ENCODE assay signal across 26 mouse cellular contexts in the genomic region with DNA sequence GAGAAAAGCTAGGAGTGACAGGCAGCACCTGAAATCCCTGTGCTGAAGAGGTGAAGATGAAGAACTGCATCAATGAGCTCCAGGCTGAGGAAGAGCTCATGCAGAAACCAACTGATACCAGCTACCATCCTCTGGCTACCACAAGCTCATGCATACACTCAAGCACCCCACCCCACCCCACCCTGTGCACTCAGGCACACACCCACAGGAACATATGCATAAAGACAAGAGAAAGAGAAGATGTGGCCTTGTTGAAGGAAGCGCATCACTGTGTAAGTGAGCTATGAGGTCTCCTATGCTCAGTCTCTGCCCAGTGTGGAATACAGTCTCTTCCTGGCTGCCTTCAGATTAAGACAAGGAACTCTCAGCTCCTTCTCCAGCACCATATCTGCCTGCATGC. TPM values are rescaled to one million over a fixed set of nuclear protein-coding genes. Genes with fewer than 3 reads are reported as not detected.
DNase-seq lines count a peak whose midpoint lies in the region; TF ChIP-seq lines count a peak whose summit lies in the region.
"Had no signal": no experiment of that assay in that cellular context is flagged by ENCODE, and none has a peak within 500 bp of the region (broad histone marks: within the 10 kb centered on the region; RNA-seq: fewer than 3 reads in every experiment).

No protein-coding gene starts in this region.

- intact Hi-C loops in heart, postnatal 25 days (cut with DNase I), result no loop called here

- H3K27ac ChIP-seq in ES-Bruce4 (ENCODE audit: insufficient read depth, low read length), result peak overlapping the region; percentile 77
- H3K27ac ChIP-seq: embryonic facial prominence, embryonic 13.5 days; embryonic facial prominence, embryonic 15.5 days; forebrain, embryonic 10.5 days; forebrain, embryonic 12.5 days had no signal

- H3K4me3 ChIP-seq in ES-Bruce4 (ENCODE audit: low read depth, low read length), result no peak overlapping the region
- H3K4me3 ChIP-seq: embryonic facial prominence, embryonic 13.5 days; embryonic facial prominence, embryonic 15.5 days; erythroblast, embryonic 14.5 days; forebrain, embryonic 10.5 days; forebrain, embryonic 12.5 days had no signal

- TF ChIP-seq CTCF in ES-Bruce4 (IDR thresholded peaks at IDR 0.05; ENCODE audit: low read depth, low read length), result no peak

- TF ChIP-seq EP300 in ES-Bruce4 (IDR thresholded peaks at IDR 0.05; ENCODE audit: insufficient read depth, low read depth, low read length), result no peak

- H3K4me1 ChIP-seq in ES-Bruce4 (ENCODE audit: control insufficient read depth, insufficient read depth, low read length), result peaks cover 3% of the 10 kb centered on the region
- H3K4me1 ChIP-seq: embryonic facial prominence, embryonic 13.5 days; embryonic facial prominence, embryonic 15.5 days; forebrain, embryonic 10.5 days; forebrain, embryonic 12.5 days had no signal

- H3K36me3 ChIP-seq in ES-Bruce4 (ENCODE audit: control insufficient read depth, insufficient read depth, low read length, poor library complexity, severe bottlenecking), result peaks cover 66% of the 10 kb centered on the region

- TF ChIP-seq POLR2A in ES-Bruce4 (IDR thresholded peaks at IDR 0.05; ENCODE audit: insufficient read depth, low read length), result no peak

- H3K27me3 ChIP-seq in ES-Bruce4 (ENCODE audit: control insufficient read depth, insufficient read depth, low read length, poor library complexity, severe bottlenecking), result no peaks in the 10 kb centered on the region
- H3K27me3 ChIP-seq: embryonic facial prominence, embryonic 13.5 days; embryonic facial prominence, embryonic 15.5 days; forebrain, embryonic 12.5 days; Patski had no signal

- no peaks in the 10 kb centered on the region for H3K9me3 ChIP-seq in ES-Bruce4 (replicated peaks; ENCODE audit: control insufficient read depth, insufficient read depth, low read length, poor library complexity, severe bottlenecking)
- H3K9me3 ChIP-seq: embryonic facial prominence, embryonic 13.5 days; embryonic facial prominence, embryonic 15.5 days; forebrain, embryonic 10.5 days; forebrain, embryonic 12.5 days; G1E had no signal

- no peak overlapping the region for H3K9ac ChIP-seq in ES-Bruce4 (ENCODE audit: low read depth, poor library complexity, severe bottlenecking)
- H3K9ac ChIP-seq: embryonic facial prominence, embryonic 13.5 days; embryonic facial prominence, embryonic 15.5 days; forebrain, embryonic 12.5 days had no signal

- DNase-seq in ES-CJ7 (ENCODE audit: low read depth, low spot score) (peak; percentile 53), R1 (ENCODE audit: low read depth, low spot score) (peak; percentile 64)
- no peak for DNase-seq in heart, postnatal 25 days (ENCODE audit: low spot score)
- no peak for DNase-seq in layer of hippocampus, postnatal 10 days (ENCODE audit: low spot score in 2 of 2)
- DNase-seq in adrenal gland, adult 8-10 months, result no peak
- DNase-seq: adrenal gland, postnatal 10 days; adrenal gland, postnatal 25 days; cerebellum, adult 11 months; cerebellum, adult 18-20 months; cerebellum, adult 8-10 months; cerebellum, adult 9-11 months; cerebellum, postnatal 14 days; cerebellum, postnatal 36 days; embryo, embryonic 11 days had no signal

RNA-seq across cellular contexts. Expression of gene Nfatc2ip, which starts 8.4 kb away (rescaled TPM):
- polyA plus RNA-seq in ES-Bruce4 (2011; ENCODE audit: insufficient read depth, insufficient read length, low read depth, missing spikeins), result 76.8 and 78.6 TPM in 2 replicates
- total RNA-seq in heart, postnatal 25 days (2021), result 1 to 10 TPM; 4.5 to 5.4 TPM
- 10 to 100 TPM in 1 of 2 experiments, 1 to 10 TPM in 1; 9.3 to 10.8 TPM for total RNA-seq in layer of hippocampus, postnatal 10 days (2021)
- 10 to 100 TPM in 2 of 4 experiments, 1 to 10 TPM in 2; 6.5 to 10.8 (median 8.8) TPM for total RNA-seq in adrenal gland, adult 8-10 months (2022)

RNA-seq across cellular contexts. Expression of gene Spns1, which starts 10.9 kb away (rescaled TPM):
- polyA plus RNA-seq in ES-Bruce4 (2011; ENCODE audit: insufficient read depth, insufficient read length, low read depth, missing spikeins), result 52.3 and 62.0 TPM in 2 replicates
- 10 to 100 TPM; 33.0 to 34.6 TPM for total RNA-seq in heart, postnatal 25 days (2021)
- 10 to 100 TPM; 78.8 to 91.0 TPM for total RNA-seq in layer of hippocampus, postnatal 10 days (2021)
- 10 to 100 TPM; 36.9 to 57.2 (median 45.6) TPM for total RNA-seq in adrenal gland, adult 8-10 months (2022)

RNA-seq across cellular contexts. Expression of gene Lat, which starts 18.8 kb away (rescaled TPM):
- polyA plus RNA-seq in ES-Bruce4 (2011; ENCODE audit: insufficient read depth, insufficient read length, low read depth, missing spikeins), result 3.0 and 4.2 TPM in 2 replicates
- under 1 TPM; 0.67 to 0.91 TPM for total RNA-seq in heart, postnatal 25 days (2021)
- 1 to 10 TPM in 1 of 2 experiments, under 1 TPM in 1; 0.73 to 1.8 TPM for total RNA-seq in layer of hippocampus, postnatal 10 days (2021)
- total RNA-seq in adrenal gland, adult 8-10 months (2022), result 1 to 10 TPM in 3 of 4 experiments, under 1 TPM in 1; 0.49 to 2.0 (median 1.6) TPM

RNA-seq across cellular contexts. Expression of gene Cd19, which starts 26.5 kb away (rescaled TPM):
- not detected in 2 replicates for polyA plus RNA-seq in ES-Bruce4 (2011; ENCODE audit: insufficient read depth, insufficient read length, low read depth, missing spikeins)
- total RNA-seq in heart, postnatal 25 days (2021), result 1 to 10 TPM in 1 of 2 experiments, under 1 TPM in 1; 0.70 to 1.4 TPM
- under 1 TPM in 1 of 2 experiments, not detected in 1; 0.25 TPM for total RNA-seq in layer of hippocampus, postnatal 10 days (2021)
- total RNA-seq in adrenal gland, adult 8-10 months (2022), result under 1 TPM; 0.56 to 0.94 (median 0.78) TPM
- total RNA-seq: G1E had no signal
- polyA plus RNA-seq: C2C12; embryonic facial prominence, embryonic 11.5 days; embryonic facial prominence, embryonic 13.5 days; erythroblast, embryonic 14.5 days; forebrain, embryonic 12.5 days; forebrain, embryonic 14.5 days; forebrain, embryonic 16.5 days; G1E; Patski had no signal

RNA-seq across cellular contexts. Expression of gene Rabep2, which starts 40.4 kb away (rescaled TPM):
- 18.5 and 19.7 TPM in 2 replicates for polyA plus RNA-seq in ES-Bruce4 (2011; ENCODE audit: insufficient read depth, insufficient read length, low read depth, missing spikeins)
- 1 to 10 TPM; 4.6 to 4.9 TPM for total RNA-seq in heart, postnatal 25 days (2021)
- total RNA-seq in layer of hippocampus, postnatal 10 days (2021), result 10 to 100 TPM; 10.8 to 13.1 TPM
- total RNA-seq in adrenal gland, adult 8-10 months (2022), result 100 to 1,000 TPM in 2 of 4 experiments, 10 to 100 TPM in 2; 52.1 to 174 (median 93.2) TPM

Comparison
In these comparisons a context has a peak if more than half of its experiments do, and no peak if none do; other contexts are left out.
1. DNase-seq: peak in ES-CJ7 (single experiment) and R1 (single experiment); none in heart, postnatal 25 days (single experiment), layer of hippocampus, postnatal 10 days (0 of 2) and adrenal gland, adult 8-10 months (single experiment).